Mouse (Mus musculus) cerebellum, adult 2 months (tissue): ENCODE results near the gene Gtf2f2.
"Not testable (repeated sequence)": the region's sequence is repeated elsewhere in the genome, so short reads cannot be mapped to it uniquely, and the experiment has no call there.

Source experiments
- CTCF ChIP-seq: fragments of 200-500 bp; IDR thresholded peaks from 2 replicates; pipeline ENCODE4 v1.5.1; 2011; ENCODE audit warnings: low read depth, mild to moderate bottlenecking, control low read depth, low read length, moderate library complexity, borderline replicate concordance; ENCODE audit not compliant: insufficient read depth
- POLR2A ChIP-seq: fragments of 200-500 bp; IDR thresholded peaks from 2 replicates; pipeline ENCODE4 v1.6.1; 2011; ENCODE audit warnings: low read length, control low read depth, borderline replicate concordance; ENCODE audit not compliant: insufficient read depth

DNA sequence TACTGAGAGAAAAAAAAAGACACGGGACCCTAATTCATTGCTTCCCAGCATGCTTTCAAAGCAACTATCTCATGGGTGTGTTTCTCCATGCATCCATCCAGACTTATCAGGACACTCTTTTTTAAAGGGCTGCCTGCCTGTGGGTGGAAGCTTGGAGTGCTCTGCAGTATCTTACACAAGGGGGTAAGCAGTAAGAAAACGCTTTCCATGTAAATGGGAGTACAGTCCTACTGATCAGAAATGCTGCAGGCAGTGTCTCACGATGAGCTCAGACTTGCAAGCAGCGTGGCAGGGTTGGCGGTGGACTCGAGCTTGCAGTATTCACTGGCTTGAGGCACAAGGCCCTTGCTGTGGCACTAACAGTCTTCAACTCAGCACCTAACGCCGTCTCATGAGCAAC lies 81.0 kb downstream of the Gtf2f2 start:
- not testable (repeated sequence) for TF ChIP-seq CTCF, POLR2A
